Mouse (Mus musculus) spleen, embryonic (tissue): ENCODE results near the gene Bag5.

Source experiments
- CTCF ChIA-PET: fragments of 350-600 bp; sonication (Branson Sonifier 250); formaldehyde crosslinking; loops from one replicate; lab custom pipeline; 2022; lab: Charles Lee

Gene Bag5

DNA sequence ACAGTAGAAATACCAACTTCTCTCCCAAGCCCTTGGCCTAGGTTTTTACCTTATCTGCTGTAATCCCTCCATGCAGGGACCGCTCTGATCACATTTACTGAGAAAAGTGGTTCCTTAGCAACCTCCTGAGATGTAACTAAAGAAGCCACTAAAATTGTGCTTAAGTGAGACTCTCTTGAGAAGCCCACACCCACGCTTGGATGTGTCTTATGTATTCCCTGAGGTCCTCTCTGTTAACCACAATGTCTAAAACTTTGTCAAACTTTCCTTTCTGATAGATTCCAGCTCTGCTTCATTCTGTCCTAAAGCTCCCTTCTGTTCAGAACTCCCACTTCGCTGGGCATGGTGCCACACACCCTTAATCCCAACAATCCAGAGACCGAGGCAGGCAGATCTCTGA, 13.5 kb downstream of the Bag5 start:
- CTCF ChIA-PET: no interaction called here

DNA sequence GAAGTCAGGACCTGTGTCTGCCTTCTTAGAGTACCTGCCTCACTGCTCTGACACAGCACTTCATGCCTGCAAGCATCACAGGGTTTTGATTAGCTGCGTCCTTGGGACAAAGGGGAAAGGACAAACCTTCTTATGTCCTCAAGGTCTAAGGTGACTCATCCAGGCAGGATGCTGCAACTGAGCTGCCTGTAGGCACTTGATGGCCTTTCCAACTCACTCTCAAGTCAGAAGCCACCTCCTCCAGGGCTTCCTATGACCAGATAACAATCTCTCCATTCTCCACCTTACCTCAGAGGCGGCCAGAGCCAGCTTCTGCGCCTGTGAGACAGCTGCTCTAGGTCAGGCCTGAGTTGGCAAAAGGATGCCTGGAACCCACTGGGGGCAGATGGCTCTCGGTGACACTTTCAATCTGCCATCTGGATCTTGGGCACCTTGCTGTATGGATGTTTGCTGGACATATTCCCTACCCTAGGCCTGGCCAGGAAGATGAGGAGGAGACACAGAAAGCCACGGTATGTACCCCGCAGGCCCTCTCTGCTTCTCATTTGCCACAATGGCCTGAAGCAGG, 14.6 kb downstream of the Bag5 start:
- CTCF ChIA-PET: no interaction called here

DNA sequence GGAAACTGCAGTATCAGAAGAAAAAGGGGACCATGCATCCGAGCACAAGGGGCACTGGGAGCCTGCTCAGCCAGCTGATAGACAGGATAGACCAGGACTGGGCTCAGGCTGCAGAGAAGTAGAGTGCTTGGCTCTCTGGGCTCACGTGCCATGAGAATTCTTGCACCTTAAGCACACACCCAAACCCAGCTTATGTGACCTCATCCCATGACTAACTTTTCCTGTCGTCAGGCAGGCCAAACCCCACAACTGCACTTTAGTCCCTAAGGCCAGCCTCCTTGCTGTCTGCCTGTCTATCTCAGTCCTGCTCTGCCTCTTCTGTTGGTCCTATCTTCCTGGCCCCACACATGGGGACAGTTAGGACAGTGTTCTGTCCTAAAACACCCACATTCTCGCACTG, 15.3 kb downstream of the Bag5 start:
- CTCF ChIA-PET: no interaction called here

DNA sequence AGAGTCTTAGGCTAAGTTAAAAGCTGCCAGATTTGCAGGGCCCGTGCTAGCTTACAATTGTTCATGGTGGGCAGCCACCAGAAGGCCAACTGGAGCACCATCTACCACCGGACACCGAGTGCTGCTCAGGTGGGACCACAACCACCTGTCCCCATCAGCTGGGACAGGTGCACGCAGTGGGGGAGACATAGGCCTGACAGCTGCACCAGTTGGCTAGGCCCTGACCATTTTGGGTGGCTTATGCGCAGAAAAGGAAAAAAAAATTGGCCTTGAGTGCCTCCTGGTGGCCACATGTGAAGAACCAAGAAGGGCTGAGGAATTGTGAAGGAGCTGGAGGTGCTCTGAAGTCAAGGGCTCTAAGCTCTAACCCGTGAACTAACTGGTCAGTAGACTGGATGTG, 16.8 kb downstream of the Bag5 start:
- CTCF ChIA-PET: interaction anchor here (0.8 to 1.3 kb wide), 3 partner anchors 18 to 30 kb away, joined by 3 to 4 read pairs (median 4); partner anchors contain the start of gene Trmt61a

DNA sequence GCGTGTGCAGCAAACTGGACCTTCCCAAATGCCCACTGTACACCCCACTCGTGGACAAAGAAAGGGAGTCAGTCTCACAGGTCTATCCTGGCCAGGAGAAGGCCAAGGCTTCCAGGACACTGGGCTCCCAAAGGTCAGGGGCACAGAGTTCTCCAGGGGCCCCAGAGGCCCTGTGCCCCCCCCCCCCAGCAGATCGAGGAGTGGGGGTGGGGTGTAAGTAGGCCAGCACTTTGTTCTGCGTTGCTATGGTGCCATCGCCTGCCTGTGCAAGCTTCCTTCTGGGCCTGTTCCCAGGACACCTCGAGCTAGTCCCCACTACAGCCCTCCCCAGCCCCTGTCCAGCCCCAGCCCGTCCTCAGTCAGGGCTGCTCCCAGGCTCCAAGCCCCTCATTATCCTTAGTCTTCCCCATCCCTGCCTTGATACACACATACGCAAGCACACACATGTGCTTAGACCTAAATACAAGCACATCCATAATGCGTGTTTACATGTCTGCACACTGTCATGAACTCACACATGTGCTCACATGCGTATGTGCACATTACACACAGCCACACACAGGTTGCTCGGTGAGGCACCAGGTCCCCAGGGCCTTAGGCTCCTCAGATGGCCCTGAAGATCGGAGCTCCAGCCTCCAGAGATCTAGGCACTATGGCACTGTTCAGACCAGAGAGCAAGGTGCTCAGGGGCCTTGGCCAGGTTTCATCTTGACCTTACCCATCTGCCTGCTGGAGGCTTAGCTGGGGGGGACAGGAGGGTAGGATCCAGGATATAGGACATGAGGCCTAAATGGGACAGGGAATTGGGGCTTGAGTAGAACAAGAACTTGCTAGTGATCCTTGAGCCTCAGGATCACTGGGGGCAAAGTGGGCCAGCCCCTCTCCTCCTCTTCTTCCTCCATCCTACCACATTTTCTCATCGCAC, 17.9 kb downstream of the Bag5 start:
- CTCF ChIA-PET: interaction anchor here (1.0 to 1.3 kb wide), 2 partner anchors 19 to 29 kb away, joined by 3 to 4 read pairs; no protein-coding TSS in a partner anchor

DNA sequence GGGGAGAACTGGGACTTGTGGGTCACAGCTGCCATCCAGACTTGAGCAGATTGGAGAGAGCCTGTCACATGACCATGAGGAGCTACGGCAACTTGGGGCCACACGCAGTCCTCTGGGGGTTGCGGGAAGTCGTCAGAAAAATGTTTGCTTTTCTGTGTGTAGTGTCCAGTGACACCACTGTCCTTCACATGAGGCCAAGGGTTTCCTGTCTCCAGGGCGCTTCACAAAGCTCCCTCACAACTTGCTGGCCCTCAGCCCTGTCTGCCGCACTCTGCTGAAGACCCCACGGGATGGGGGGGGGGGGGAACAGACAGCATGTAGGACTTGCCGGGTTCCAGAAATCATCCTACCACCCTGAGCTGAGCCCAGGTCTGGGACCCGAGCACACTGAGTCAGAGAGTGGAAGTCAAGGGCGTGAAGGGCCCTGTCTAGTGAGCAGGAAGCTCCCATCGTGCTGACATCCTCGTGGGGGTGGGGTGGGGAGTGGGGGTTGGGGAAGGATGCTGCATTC, 18.7 kb downstream of the Bag5 start:
- CTCF ChIA-PET: interaction anchor here (1.0 kb wide), 1 partner anchor 18 kb away, joined by 3 read pairs; no protein-coding TSS in a partner anchor

DNA sequence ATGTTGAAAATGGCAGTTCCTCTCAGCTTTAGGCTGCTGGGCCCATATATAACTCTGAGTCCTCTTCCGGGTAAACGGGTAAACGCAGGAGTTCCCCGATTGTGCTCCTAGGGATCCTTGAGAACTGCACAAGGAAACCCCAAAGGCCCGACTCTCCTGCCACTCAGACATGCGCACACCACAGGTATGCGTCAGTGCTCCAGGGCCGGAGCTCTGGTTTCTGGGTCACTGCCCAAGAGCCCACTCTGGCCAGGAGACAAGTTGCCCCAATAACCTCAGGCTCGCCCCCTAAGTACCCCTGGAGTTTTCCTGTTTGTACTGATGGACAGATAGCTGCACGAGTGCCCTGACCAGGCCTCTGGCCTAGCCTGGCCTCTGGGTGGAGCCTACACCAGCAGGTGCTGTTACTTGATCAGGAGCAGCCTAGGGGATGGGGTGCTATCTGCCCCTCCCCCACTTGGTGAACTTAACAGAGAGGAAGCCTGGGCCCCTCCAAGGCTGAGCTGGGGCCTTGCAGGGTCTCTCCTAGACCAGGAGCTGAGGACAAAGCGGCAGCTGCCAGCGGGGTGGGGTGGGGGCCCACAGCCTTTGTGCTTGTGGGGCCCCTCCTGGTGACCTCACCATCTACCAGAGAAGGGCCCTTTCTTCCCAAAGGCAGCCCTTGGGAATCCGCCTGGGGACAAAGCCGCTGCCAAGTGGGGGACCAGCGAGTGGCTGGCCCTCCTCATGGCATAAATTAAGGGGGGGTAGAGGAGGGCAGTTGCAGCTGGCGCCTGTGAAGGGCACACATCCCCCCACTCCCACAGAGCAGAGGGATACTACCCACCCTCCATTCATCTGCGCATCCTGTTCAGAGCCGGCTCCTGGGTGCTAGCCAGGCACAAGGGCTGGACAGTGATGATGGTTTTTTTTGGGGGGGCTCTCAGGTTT, 19.5 kb downstream of the Bag5 start:
- CTCF ChIA-PET: no interaction called here

DNA sequence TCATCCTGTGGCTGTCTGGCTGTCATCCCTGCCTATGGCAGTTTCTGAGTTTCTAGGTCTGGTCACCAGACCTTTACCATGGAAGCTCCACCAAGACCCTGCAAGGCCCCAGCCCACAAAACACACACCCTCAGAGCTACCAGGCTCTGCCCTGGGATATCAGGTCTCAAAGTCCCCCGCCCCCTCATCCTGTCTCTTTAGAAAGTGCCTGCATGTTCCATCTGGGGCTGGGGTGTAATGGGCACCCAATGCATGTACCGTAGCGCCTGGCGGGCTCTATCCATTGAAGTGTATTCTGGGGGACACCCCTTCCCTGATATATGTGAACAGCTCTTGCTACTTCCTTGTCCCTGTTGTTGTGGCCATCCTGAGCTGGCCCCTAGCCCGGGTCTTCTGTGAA, 20.2 kb downstream of the Bag5 start:
- CTCF ChIA-PET: no interaction called here

DNA sequence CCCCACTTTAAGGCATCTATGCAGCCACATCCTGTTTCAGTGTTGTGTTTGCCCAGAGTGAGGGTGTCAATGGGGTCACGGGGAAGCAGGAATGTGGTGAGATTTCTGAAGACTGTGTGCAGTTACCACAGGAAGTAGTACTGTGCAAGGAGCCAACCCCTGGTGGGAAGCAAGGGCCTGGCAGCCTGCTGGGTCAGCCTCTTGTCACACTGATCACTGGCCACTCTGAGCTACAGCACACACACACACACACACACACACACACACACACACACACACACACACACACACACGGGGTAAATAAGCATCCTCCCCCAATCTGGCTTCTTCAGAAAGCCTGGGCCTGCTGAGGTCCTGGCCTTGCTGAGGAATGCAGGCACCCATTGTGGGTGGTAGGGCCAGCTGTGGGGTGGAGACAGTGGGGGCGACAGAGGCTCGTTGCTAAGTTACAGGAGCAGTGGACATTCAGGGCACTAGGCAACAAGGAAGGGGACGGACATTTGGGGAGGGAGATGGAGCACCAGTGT, 21.6 kb downstream of the Bag5 start:
- CTCF ChIA-PET: interaction anchor here (0.7 kb wide), 1 partner anchor 1159 kb away, joined by 3 read pairs; no protein-coding TSS in a partner anchor

DNA sequence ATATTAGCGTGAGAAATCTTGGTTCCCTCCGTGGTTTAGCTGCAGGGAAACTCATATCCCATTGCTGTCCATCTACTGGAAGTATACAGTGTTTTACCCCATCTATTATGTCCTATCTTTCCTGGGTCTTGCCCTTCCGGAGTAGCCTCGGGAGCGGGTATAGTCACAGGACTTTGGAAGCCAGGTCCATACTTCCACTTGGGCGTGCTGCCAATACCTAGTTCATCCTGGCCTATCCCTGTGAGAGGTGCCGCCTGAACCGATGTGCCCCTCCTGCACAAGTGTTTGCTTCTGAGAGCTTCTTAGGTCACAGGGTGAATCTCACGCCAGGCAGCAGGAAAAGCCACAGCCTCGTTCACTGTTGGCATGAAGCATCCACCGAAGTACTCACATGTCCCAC, 23.6 kb downstream of the Bag5 start:
- CTCF ChIA-PET: no interaction called here

DNA sequence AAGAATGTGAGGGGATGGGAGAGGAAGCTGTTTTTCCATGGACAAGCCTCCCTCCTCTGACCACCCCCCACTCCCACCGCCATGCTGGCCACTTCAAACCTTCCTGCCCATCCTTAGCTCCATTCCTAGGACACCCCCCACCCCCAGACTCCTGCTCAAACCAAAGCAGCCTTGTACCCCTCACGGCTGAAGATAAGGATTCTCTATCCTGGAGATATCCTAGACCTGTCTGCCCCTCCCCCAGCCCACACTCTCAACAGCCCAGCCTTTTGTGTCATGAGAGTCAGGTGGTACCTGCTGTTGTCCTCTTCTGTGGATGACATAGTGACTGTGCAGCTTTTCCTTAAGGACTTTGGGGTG, 25.0 kb downstream of the Bag5 start:
- CTCF ChIA-PET: no interaction called here

DNA sequence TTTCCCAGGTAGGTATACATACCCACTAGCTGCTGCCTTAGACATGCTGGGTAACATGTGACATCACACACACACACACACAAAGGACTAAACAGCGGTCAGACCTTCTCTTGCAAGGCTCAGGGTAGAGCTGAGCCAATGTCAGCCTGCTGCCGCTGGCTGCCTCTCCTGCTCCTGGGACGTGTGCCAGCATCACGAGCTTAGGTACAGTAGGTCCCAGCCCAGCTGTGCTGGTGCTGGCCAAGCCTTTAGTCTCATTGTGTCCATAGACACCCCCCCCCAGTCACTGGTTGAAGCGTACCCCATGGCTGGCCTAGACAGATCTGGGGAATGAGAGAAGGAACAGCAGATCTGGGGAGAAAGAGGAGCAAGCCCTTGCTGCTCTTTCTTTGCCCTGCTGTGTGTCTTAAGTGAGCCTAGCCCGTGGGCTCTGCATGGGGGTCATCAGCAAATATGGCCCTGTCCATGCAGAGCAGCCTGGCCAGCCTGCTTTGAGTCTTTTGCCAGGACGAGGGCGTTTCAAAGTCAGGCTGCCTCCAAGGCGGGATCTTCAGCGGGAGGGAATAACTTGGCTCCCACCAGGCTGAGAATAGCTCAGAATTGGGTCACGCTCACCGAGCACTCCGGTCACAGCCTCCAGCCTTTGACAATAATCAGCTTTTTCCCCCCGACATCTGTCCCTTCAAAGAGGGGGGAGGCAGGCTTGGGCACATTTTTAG, 25.5 kb downstream of the Bag5 start:
- CTCF ChIA-PET: no interaction called here

DNA sequence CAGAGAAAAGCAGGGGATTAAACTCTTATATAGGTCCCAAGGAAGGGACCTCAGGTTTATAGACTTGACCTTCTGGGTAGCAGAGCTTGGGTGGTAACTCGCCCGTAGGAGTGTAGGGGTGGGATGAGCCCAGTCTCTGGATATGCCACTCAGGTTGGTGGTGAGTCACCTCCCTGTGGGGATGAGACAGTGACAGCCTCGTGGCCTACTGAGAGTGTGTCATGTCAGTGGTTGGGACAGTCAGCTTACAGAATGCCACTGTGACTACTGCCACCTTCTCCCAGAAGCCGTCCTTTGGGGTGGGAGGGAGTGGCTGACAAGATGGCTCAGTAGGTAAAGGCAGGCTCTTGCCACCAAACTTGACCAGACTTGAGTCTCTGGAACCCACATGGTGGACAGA, 26.7 kb downstream of the Bag5 start:
- CTCF ChIA-PET: no interaction called here

DNA sequence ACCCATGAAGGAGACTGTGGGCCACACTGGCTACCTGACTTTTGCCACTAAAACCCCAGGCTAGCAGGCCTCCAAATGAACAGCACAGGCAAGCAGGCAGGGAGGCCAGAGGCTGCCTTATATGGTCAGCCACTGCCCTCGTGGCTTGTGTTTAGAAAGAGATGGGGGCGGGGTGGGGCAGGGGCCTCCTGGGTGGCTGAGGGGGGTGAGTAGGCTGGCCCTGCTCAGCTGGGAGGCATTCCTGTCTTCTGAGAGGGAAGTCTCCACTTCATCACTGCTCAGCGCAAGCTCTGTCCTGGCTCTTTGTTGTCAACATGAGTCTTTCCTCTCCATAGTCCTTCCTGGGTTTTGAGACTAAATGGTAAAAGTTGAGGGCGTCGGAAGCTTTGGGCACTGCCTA, 30.3 kb downstream of the Bag5 start:
- CTCF ChIA-PET: no interaction called here

DNA sequence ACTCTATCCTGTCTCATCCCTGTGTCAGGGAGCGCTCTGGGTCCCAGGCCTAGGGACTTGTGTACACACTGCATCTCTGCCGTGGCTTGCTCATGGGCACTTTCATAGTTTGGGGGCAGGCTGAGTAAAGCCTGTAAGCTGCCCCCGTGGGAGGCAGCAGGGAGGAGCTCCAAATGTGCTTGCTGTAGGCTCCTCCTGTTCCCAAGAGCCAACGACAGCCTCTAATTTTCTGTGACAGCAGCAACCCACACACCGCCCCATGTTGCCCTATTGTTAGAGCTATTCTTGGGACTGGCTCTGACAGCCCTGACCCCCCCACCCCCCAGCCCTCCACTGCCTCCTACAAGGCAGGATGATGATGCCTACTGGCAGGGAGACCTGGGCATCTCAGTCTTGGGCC, 31.1 kb downstream of the Bag5 start:
- CTCF ChIA-PET: interaction anchor here (0.5 kb wide), 1 partner anchor 77 kb away, joined by 3 read pairs; the partner anchor contains the start of gene Klc1

DNA sequence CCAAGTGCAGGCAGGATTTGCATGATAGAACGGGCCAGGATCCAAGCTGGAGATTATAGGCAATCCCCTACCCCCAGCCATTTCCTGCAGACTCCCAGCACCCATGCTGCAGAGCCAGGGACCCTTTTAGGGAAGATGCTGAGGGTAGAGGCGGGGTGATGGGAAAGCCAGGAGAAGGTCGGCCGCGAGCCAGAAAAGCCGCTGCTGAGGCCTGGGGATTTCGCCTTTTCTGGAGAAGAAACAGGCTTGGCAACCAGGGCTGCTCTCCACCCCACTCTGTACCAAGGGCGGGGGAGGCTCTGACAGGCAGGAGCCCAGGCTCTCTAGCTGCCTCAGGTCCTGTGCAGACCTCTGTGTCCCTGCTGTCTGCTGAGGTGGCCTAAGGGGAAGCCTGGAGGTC, 31.8 kb downstream of the Bag5 start:
- CTCF ChIA-PET: no interaction called here

DNA sequence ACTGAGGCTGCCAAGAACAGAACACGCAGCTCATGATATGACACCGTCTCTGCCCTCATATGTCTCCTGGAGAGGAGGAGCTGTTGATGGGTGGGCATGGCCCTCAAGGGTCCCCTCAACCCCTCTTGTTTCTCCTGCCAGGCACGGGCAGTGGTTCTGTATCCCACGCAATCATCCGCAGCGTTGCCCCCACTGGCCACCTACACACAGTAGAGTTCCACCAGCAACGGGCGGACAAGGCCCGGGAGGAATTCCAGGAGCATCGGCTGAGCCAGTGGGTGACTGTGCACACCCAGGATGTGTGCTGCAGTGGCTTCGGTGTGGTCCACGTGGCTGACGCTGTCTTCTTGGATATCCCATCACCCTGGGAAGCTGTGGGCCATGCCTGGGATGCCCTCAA, 32.4 kb downstream of the Bag5 start:
- CTCF ChIA-PET: no interaction called here

DNA sequence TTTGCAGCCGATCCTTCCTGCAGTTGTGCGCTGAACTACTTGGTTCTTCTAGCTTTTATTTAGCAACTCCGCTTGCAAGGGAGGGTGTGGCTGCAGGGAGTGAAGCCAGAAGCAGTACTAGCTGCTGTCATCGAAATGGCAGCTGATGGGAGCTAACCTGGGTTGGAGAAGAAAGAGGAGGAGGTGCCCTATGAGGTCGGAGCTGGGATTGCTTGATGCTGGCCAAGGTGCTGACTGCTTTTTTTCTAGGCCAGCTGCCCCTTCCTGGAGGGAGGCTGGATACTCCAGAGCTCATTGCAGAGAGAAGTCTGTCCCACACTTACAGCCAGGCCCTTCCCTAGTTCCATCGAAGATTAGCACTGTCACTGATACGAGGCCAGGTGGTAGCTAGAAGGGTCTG, 34.1 kb downstream of the Bag5 start:
- CTCF ChIA-PET: interaction anchor here (0.5 kb wide), 1 partner anchor 53 kb away, joined by 5 read pairs; no protein-coding TSS in a partner anchor

DNA sequence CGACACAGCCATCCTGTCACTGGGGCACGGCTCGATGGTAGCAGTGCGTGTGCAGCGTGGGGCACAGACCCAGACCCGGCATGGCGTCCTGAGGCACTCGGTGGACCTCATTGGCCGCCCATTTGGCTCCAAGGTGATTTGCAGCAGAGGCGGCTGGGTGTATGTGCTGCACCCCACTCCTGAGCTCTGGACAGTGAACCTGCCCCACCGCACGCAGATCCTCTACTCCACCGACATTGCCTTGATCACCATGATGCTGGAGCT, 34.5 kb downstream of the Bag5 start:
- CTCF ChIA-PET: interaction anchor here (0.5 to 1.0 kb wide), 2 partner anchors 18 to 53 kb away, joined by 4 to 5 read pairs; no protein-coding TSS in a partner anchor

DNA sequence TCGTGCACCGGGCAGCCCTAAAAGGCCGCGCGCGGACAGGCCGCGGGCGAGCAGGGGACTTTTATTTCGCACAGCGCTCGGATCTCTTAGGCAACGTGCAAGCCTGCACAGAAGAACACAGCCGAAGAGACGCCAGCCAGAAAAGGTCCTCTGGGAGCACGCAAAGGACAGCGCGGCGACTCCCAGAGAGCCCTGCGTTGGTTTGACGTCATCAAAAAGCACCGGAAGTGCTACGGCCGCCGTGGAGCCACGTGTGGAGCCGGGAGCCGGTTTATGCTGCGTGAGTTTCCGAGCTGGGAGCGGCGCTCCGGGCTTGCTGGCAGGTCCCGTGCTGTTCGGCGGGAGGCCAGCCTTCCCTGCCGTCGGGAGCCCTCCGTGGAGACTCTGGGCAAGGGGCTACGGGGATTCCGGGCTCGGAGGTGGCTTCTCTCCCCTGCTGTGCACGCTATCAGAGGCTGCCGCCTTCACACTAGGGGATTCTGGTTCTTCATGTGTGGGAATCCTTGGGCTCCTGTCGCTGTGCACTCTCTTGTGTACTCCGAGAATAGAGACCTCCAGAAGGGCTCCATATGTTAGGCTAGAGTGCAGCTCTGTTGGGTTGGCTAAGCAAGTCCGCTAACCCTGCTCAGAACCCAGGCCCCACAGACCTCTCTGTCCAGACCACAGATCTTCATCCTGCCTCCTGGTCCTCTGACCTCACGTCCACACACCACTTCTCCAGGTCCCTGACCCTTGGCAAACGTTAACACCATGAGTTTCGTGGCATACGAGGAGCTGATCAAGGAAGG, 35.0 kb downstream of the Bag5 start, which contains the start of gene Trmt61a:
Gene Trmt61a (plus strand): TSS at position 224 of the 788 bp plus-strand sequence.
- CTCF ChIA-PET: interaction anchor here (1.0 kb wide), 1 partner anchor 19 kb away, joined by 4 read pairs; no protein-coding TSS in a partner anchor
